Mouse (Mus musculus): Measurements from ENCODE around the gene Hist1h2bh.
A peak's percentile ranks its signal among the peaks of the same experiment; 100 is the strongest.
"Not testable (repeated sequence)": the region's sequence is repeated elsewhere in the genome, so short reads cannot be mapped to it uniquely, and the experiment has no call there.

The Hist1h2bh gene

DNA sequence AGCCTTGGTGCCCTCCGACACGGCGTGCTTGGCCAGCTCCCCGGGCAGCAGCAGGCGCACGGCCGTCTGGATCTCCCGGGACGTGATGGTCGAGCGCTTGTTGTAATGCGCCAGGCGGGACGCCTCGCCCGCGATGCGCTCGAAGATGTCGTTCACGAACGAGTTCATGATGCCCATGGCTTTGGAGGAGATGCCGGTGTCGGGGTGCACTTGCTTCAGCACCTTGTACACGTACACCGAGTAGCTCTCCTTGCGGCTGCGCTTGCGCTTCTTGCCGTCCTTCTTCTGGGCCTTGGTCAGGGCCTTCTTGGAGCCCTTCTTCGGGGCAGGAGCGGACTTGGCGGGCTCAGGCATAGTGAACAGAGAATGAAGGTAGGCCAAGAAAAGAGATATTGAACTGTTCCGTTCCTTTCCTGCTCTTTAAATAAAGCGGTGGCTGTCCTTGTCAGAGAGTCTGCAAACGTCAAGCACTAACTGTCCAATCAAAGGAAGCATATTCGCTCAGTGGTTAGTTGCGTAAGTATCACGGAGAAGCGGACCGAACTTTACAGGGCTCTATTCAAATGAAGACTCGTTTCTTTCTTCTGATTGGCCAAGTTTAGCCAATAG lies at the start of gene Hist1h2bh:
TSS of gene Hist1h2bh (minus strand) at position 394 of the 609 bp plus-strand sequence.
- DNase-seq (ENCODE audit: low read depth, low spot score) = peak; percentile 95

DNA sequence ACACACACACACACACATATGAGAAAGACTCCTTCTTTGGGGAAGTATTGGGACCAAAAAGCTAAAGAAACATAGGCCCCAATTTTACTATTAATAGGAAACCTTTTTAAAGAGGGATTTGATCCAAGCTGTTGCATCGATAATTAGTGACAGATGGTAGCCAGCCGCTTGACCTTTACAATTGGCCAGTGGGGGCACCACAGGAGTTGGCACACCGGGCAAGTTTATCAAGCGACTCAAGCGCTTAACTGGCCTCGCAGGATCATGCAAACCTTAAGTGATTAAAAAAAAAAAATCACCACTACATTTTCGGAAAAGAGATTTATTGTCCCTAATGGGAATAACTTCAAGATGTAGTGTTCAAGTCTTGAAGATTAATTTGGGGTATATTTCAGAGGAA lies 49.4 kb upstream of the Hist1h2bh start:
- DNase-seq (ENCODE audit: low read depth, low spot score) = no peak

GRCm38 (mm10) chr13:23591886-23592285 lies 48.7 kb upstream of the Hist1h2bh start:
- not testable (repeated sequence) for DNase-seq (ENCODE audit: low read depth, low spot score)

DNA sequence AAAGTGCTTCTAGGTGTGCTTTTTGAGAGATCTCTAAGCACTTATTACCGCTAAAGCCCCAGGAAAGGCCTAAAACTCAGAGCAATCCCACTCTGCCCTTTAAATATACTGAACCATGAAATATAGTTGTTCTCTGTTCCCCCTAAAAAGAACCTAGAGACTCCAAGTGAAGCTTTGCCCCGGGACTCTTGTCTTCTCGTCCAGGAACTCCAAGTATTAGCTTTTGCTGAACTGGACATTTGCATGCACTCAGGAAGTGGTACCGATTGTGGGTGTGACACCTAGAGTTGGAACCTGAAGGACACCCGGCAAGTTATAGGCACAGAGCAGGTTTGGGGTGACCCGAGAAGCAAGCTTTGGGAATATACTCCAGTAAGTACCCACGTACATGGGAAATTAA lies 48.0 kb upstream of the Hist1h2bh start:
- no peak for DNase-seq (ENCODE audit: low read depth, low spot score)

DNA sequence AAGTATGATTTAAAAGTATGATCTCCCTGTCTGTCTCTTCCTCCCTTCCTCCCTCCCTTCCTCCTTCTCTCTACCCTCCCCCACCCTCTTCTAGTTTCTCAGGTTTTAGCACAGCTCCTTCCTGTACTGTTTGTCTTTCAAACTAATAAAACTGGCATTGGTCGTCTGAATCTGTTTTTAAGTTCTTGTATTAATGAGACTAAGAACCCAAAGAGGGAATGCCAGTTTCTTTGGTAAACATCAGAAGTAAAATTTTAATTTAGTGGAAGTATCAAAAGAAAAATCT lies 43.7 kb upstream of the Hist1h2bh start:
- peak; percentile 19 for DNase-seq (ENCODE audit: low read depth, low spot score)

DNA sequence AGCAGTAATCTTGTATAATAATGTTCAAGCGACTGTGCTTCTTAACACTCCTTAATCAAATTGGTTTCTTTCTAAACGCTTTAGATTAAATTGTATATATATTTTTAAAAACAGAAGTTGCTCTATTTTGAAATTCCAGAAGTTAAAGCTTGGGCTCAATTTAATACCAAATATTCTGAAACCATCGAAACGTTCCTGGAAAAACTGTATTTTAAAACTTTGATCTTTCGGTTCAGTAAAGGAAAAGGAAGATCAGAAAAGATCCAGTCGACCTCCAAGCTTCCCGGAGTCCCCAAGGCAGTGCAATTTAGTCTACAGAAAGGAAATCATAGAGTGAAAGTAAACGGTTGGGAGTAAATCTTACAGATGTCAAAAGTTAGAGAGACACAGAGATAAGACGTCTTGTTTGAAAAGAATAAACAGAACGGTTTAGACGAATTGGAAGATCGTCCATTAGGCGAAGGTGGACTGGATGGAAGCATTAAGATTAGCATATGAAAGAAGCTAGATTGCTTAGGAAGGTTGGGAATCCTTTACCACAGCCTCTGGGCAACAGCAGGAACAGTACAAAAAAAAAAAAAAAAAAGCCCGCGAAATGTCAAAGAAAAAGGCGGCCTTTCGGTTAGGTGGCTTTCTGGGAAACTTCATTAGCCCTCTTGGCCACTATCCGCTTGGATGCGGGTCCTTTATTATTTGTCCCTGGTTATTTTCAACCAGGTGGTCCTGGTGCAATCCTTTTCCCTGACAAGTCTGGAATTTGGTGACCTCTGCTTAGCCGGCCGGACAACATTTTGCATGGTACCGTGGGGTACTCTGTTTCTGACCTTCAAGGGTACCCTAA lies 43.1 kb upstream of the Hist1h2bh start:
- no peak for DNase-seq (ENCODE audit: low read depth, low spot score)

GRCm38 (mm10) chr13:23585442-23586098 lies 42.4 kb upstream of the Hist1h2bh start:
- DNase-seq (ENCODE audit: low read depth, low spot score) = peak; percentile 93

- peak; percentile 88 for DNase-seq (ENCODE audit: low read depth, low spot score)
These were observed 41.8 kb upstream of the Hist1h2bh start for GRCm38 (mm10) chr13:23585029-23585441.

DNA sequence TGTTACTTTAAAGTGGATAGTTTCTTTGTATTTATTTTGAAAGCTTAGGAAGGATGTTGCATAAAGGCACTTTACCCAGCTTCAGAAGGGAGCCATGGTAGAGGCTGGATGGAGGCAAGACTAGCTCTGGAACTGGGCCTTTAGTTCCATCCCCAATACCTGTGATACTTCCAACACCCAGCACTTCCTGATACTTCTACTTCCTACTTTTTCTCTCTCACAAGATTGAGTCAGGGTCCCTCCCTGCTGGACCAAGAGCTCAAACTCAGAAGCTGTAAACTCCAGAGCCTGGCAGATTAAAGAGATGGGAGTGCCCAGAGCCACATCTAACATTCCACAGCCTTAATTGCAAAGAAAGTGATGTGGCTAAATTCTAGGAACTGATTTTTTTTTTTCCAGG lies 41.1 kb upstream of the Hist1h2bh start:
- peak; percentile 56 for DNase-seq (ENCODE audit: low read depth, low spot score)

DNA sequence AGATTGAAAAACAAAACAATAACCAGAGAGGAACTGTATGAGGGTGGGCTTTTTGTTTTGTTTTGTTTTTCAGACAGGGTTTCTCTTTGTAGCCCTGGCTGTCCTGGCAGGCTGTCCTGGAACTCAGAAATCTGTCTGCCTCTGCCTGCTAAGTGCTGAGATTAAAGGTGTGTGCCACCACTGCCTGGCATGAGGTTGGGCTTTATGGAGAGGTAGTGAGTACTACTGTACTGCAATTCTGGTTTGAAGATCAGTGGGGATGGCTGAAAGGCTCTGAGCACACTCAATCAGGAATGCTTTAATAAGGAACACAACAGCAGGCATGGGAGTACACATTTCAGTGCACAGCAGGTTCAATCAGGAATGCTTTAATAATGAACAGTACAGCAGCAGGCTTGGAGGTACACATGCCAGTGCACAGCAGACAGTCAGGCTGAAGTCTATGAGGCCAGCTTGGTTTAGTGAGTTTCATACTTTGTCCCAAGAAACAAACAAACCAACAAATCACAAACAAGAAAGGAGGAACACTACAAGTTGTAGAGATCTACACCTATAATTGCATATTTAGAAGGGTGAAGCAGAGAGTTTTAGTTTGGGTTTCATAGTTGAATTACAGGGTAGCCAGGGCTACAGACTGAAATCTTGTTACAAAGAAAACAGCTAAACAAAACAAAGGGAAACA lies 40.3 kb upstream of the Hist1h2bh start:
- DNase-seq (ENCODE audit: low read depth, low spot score) = peak; percentile 54

- DNase-seq (ENCODE audit: low read depth, low spot score) = peak; percentile 38
These were observed 39.2 kb upstream of the Hist1h2bh start for GRCm38 (mm10) chr13:23582219-23583056.

DNA sequence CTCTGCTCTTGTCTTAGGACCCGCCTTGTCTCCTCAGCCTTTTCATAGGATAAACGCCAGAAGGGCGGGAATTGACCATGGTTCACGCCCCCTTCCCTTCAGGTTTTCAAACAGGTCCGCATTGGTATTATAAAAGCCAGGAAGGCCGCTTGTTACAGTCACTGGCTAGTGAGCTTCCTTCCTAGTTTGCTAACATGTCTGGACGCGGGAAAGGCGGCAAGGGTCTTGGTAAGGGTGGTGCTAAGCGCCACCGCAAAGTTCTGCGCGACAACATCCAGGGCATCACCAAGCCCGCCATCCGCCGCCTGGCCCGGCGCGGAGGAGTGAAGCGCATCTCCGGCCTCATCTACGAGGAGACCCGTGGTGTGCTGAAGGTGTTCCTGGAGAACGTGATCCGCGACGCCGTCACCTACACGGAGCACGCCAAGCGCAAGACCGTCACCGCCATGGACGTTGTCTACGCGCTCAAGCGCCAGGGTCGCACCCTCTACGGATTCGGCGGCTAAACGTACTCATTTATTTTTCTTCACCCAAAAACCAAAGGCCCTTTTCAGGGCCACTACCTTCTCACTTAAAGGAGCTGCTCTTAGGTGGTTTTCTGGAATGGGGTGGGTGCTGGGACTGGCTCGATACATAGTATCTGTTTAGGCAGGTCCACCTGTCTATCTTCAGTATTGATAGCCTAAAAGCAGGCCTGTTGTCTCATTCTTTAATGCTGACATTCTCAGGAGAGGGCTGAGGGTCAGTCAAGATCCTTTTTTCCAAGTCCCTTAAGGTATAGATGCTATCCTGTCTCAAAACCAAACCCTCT lies 38.4 kb upstream of the Hist1h2bh start, which contains the start of gene Hist1h4d:
TSS of gene Hist1h4d (plus strand) at position 191 of the 811 bp plus-strand sequence.
- peak; percentile 97 for DNase-seq (ENCODE audit: low read depth, low spot score)

DNA sequence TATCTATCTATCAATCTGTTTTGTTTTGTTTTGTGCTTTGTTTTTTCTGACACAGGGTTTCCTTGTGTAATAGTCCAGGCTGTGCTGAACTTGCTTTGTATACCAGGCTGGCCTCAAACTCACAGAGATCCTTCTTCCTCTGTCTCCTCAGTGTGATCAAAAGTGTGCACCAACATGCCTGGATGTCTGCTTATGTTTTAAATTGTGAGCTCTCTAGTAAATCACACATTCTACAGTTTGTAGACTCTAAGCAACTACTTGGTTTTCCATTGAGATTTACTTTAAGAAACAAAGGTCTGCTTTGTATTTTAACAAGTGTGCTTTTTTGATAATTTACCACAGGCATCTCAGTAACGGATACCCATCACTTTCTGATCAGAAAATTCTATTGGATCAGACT lies 34.6 kb upstream of the Hist1h2bh start:
- no peak for DNase-seq (ENCODE audit: low read depth, low spot score)

GRCm38 (mm10) chr13:23576906-23577639 lies 33.9 kb upstream of the Hist1h2bh start:
- DNase-seq (ENCODE audit: low read depth, low spot score) = no peak

DNA sequence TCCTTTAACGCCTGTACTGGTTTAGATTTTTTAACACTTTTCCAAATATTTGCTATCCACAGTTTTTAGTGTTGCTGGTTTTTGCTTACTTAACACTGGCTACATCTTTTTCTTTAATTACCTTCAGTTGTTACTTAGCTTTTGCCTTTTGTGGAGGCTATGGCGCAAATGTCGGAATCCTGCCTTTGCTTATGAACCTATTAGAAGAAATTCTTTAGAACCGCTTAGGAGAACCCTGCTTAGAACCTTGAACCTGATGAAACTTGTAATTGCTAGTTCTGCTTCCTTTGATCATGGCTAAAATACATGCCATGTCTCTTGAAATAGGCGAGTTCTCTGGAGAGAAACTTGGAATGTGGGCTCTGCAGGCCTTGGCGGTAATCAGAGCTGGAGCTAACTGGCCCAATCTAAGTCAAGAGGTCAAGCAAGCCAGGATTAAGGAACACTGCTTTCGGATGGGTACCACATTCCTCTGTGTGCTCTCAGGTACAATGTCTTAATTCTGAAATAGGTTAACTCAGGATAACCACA lies 33.2 kb upstream of the Hist1h2bh start:
- DNase-seq (ENCODE audit: low read depth, low spot score) = no peak

DNA sequence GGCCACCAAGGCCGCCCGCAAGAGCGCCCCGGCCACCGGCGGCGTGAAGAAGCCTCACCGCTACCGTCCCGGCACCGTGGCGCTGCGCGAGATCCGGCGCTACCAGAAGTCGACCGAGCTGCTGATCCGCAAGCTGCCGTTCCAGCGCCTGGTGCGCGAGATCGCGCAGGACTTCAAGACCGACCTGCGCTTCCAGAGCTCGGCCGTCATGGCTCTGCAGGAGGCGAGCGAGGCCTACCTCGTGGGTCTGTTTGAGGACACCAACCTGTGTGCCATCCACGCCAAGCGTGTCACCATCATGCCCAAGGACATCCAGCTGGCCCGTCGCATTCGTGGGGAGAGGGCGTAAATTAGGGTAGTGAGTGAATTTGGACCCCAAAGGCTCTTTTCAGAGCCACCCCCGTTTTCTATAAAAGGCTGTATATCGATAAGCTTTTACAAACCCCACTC lies 32.7 kb upstream of the Hist1h2bh start:
- not testable (repeated sequence) for DNase-seq (ENCODE audit: low read depth, low spot score)

- DNase-seq (ENCODE audit: low read depth, low spot score) = no peak
These were observed 32.2 kb upstream of the Hist1h2bh start, which contains the start of gene Hist1h3d for GRCm38 (mm10) chr13:23575271-23575851. TSS of gene Hist1h3d (plus strand) at chr13:23575763.

GRCm38 (mm10) chr13:23574546-23575170 lies 31.5 kb upstream of the Hist1h2bh start:
- not testable (repeated sequence) for DNase-seq (ENCODE audit: low read depth, low spot score)

Measured in A20 (cell line).